Mouse (Mus musculus) limb, embryonic 13.5 days (tissue): ENCODE measurements around the gene Atp11a. TPM values are rescaled to one million over a fixed set of nuclear protein-coding genes. Genes with fewer than 3 reads are reported as not detected.
A peak's percentile ranks its signal among the peaks of the same experiment; 100 is the strongest.

Experiments used
- ATAC-seq: fragments of 200-750 bp; cut with Nextera tagmentation; 2 replicates; pipeline ENCODE4 v1.8.0; 2017; ENCODE audit warnings: low read depth, moderate number of reproducible peaks, moderate TSS enrichment; ENCODE audit not compliant: low FRiP score
- H3K27ac ChIP-seq: fragments of 300-500 bp; sonication (generic); 2 replicates; pipeline ENCODE4 v1.5.1; 2015; ENCODE audit warnings: inconsistent platforms, mild to moderate bottlenecking, moderate library complexity
- H3K27me3 ChIP-seq: fragments of 300-500 bp; sonication (generic); 2 replicates; pipeline ENCODE4 v1.6.1; 2015; ENCODE audit warnings: mild to moderate bottlenecking, inconsistent platforms
- H3K36me3 ChIP-seq: fragments of 300-500 bp; sonication (generic); 2 replicates; pipeline ENCODE4 v1.6.1; 2015; ENCODE audit warnings: inconsistent platforms, mild to moderate bottlenecking, moderate library complexity
- H3K4me1 ChIP-seq: fragments of 300-500 bp; sonication (generic); 2 replicates; pipeline ENCODE4 v1.6.1; 2015; ENCODE audit warnings: inconsistent platforms
- H3K4me2 ChIP-seq: fragments of 300-500 bp; sonication (generic); replicated peaks from 2 replicates; pipeline ENCODE4 v1.6.1; 2015; ENCODE audit warnings: inconsistent platforms, mild to moderate bottlenecking, moderate library complexity
- H3K4me3 ChIP-seq: fragments of 300-500 bp; sonication (generic); 2 replicates; pipeline ENCODE4 v1.5.1; 2015; ENCODE audit warnings: moderate library complexity, mild to moderate bottlenecking, inconsistent platforms
- H3K9ac ChIP-seq: fragments of 300-500 bp; sonication (generic); 2 replicates; pipeline ENCODE4 v1.6.1; 2015; ENCODE audit warnings: mild to moderate bottlenecking, inconsistent platforms
- H3K9me3 ChIP-seq: fragments of 300-500 bp; sonication (generic); 2 replicates; pipeline ENCODE4 v1.6.1; 2016; ENCODE audit warnings: inconsistent platforms
- WGBS: fragments of 180-500 bp; shearing (Covaris S2); methylation state at CpG from one replicate; pipeline ENCODE4 v1.1.7; 2015; 5-methylcytosine and 5-hydroxymethylcytosine counted together
- polyA plus RNA-seq: library from polyadenylated mRNA; unstranded; fragments of >200 nt; fragmentation: Nextera tagmentation; extraction: Ambion mirVana; gene quantifications from 2 replicates; pipeline ENCODE4 v1.2.1, GENCODE M21; 2015

The Atp11a gene
- polyA plus RNA-seq, 1 experiment from 2014 or later: 15.2 TPM

DNA sequence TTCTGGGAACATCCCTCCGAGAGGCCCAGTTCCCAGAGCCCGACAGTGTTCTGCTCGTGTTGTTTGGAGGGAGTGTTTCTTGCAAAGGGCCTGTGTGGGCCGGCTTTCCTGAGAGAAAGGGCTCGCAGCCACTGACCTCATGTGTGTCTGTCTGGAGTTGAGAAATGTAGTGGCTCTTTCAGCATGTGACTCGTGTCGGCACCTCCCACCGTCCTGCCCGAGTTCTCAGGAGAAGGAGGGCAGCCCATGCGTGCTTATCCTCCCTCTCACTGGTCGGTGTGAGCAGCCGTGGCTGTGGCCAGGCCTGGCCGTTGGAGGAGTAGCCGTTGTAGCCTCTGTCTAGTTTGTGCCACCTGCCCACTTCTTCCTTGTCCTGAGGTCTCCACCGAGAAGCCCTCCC, 99.2 kb downstream of the Atp11a start:
- no peak for ATAC-seq
- Histone ChIP-seq H3K9ac (no peak overlapping the region), H3K4me2 (no peak overlapping the region), H3K9me3 (no peaks in the 10 kb centered on the region), H3K4me3 (no peak overlapping the region), H3K27me3 (no peaks in the 10 kb centered on the region), H3K36me3 (peaks cover 70% of the 10 kb centered on the region), H3K4me1 (no peaks in the 10 kb centered on the region), H3K27ac (no peak overlapping the region)
- 75% methylated on average over 15 of the region's 15 CpGs for WGBS

DNA sequence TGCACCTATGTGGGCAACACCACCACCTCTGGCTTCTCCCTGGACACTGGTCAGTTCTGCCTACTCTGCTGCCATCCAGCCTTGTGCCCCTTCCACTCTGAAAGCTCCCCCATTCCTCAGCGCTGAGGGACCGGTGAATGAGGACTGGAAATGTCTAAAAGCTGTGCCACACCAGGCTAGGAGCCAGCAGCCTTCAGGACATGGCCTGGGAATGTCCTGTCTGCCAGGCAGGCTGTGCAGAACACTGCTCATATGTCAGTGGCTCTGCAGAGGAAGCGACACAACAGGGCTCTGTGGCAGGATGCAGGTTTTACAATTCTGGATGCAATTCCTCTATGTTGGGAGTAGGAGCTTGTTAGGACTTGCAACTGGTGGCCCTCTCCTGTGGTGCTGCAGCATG, 106.2 kb downstream of the Atp11a start:
- no peak overlapping the region for H3K9ac ChIP-seq
- H3K27me3 ChIP-seq: no peaks in the 10 kb centered on the region
- H3K27ac ChIP-seq: no peak overlapping the region
- no peaks in the 10 kb centered on the region for H3K9me3 ChIP-seq
- peaks cover 88% of the 10 kb centered on the region for H3K36me3 ChIP-seq
- no peak for ATAC-seq
- WGBS: 89% methylated on average over 3 of the region's 3 CpGs
- no peak overlapping the region for H3K4me3 ChIP-seq
- no peak overlapping the region for H3K4me2 ChIP-seq
- H3K4me1 ChIP-seq: 0 out of 2 replicates have a peak, but pooled peaks cover 7% of the 10 kb centered on the region

DNA sequence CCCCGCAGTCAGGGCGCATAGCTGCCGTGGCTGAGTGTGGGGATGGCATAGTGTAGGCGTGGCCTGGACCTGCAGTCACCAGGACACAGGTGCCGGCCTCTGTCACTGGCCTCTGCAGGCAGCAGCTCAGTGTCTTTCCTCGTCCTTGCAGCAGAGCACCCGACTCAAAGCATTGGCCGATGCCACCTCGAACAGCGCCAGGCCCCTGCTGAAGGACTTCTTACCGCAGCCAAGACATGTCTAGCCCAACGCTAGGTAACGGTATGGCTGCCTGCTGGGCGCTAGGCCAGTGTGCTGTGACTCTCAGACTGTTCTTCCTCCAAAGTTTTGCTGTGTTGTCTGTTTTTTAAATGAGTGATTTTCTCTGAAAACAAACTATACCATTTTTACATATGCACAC, 106.8 kb downstream of the Atp11a start:
- Histone ChIP-seq H3K4me1 (0 out of 2 replicates have a peak, but pooled peaks cover 7% of the 10 kb centered on the region), H3K4me2 (no peak overlapping the region), H3K4me3 (no peak overlapping the region), H3K9me3 (no peaks in the 10 kb centered on the region), H3K36me3 (peaks cover 82% of the 10 kb centered on the region), H3K9ac (no peak overlapping the region), H3K27ac (no peak overlapping the region), H3K27me3 (no peaks in the 10 kb centered on the region)
- WGBS: 81% methylated on average over 14 of the region's 14 CpGs
- no peak for ATAC-seq

DNA sequence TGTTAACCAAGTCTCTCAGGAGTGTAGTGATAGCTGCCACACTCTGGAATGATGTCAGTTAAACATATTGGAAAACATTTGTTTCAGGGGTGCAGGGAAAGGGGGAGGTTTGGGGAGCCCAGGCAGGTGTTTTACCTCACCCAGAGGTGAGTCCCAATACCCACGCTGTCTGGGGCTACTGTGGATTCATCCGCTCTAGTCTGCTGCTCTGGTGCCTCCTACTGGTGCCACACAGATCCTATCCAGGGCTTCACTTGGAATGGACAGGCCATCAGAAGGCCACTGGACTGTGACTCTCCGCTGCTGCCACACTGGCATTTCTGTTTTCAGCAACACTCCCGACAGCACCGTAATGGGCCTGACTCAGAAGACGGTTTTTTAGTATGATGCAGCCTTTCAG, 109.0 kb downstream of the Atp11a start:
- Histone ChIP-seq H3K4me2 (no peak overlapping the region), H3K27me3 (peaks cover 7% of the 10 kb centered on the region), H3K36me3 (peaks cover 61% of the 10 kb centered on the region), H3K4me1 (0 out of 2 replicates have a peak, but pooled peaks cover 7% of the 10 kb centered on the region), H3K4me3 (no peak overlapping the region), H3K27ac (no peak overlapping the region), H3K9ac (no peak overlapping the region), H3K9me3 (no peaks in the 10 kb centered on the region)
- no peak for ATAC-seq
- WGBS: 77% methylated on average over 6 of the region's 6 CpGs

DNA sequence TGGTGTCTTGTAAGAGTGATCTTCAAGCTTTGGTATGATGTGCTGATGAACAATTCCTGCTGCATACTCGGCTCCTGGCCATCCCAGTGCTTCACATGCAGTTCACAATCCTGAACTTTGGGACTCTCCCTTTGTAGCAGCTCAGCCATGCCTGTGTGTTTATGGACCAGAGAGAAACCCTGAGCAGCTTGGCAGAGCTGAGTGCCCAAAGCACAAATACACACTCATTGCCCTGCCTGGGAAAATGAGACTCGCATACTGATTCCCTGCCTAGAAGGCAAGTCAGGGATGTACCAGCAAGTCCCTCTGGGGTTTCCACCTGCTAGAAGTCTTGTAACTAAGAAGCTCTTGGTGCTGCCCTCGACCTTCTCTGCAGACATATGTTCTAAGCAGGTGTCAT, 112.8 kb downstream of the Atp11a start:
- WGBS: 67% methylated on average over 3 of the region's 3 CpGs
- H3K9me3 ChIP-seq: no peaks in the 10 kb centered on the region
- H3K4me3 ChIP-seq: no peak overlapping the region
- H3K36me3 ChIP-seq: peaks cover 24% of the 10 kb centered on the region
- no peak overlapping the region for H3K9ac ChIP-seq
- ATAC-seq: no peak
- no peak overlapping the region for H3K4me2 ChIP-seq
- peaks cover 16% of the 10 kb centered on the region for H3K4me1 ChIP-seq
- H3K27me3 ChIP-seq: peaks cover 38% of the 10 kb centered on the region
- H3K27ac ChIP-seq: no peak overlapping the region

DNA sequence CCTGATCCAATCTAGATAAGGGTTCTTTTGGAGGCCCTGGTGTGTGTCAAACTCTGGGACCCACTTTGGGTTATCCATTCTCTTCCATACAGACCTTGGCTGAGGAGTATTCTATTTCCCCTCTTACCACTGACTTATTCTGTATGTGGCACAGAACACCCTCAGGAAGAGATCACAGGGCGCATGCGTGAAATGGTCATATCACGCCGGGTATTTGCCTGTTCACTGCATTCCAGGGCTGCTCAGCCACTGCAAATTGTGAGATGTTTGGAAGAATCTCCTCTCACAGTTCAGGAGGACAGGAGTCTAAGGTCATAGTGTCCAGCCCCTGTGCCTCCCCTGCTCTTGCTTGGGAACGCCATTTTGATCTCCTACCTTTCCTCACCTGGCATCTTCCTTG, 113.8 kb downstream of the Atp11a start:
- 86% methylated on average over 5 of the region's 5 CpGs for WGBS
- Histone ChIP-seq H3K36me3 (peaks cover 14% of the 10 kb centered on the region), H3K4me2 (no peak overlapping the region), H3K4me1 (peaks cover 16% of the 10 kb centered on the region), H3K9ac (no peak overlapping the region), H3K27ac (no peak overlapping the region), H3K9me3 (no peaks in the 10 kb centered on the region), H3K27me3 (peaks cover 45% of the 10 kb centered on the region), H3K4me3 (no peak overlapping the region)
- no peak for ATAC-seq

DNA sequence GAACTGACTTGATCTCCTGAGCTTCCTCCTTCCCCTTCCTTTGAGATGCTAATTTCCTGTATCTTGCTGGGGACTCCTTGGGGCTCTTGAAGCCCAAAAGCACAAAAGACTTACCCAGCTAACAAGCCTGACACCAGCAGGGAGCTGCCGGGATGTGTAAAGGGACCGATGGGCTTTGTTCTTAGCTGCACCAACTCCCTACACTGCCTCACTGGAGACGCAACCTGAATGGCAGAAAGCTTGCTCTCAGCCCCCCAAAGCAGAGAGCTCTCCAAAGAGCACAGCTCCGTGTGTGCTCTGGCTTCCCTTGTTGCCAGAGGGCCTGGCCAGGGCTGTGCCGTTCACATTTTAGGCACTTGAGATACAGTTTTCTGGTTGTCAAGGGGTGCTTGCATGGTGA, 114.6 kb downstream of the Atp11a start:
- 6% methylated on average over 5 of the region's 5 CpGs for WGBS
- H3K27me3 ChIP-seq: peaks cover 47% of the 10 kb centered on the region
- H3K4me2 ChIP-seq: no peak overlapping the region
- no peak overlapping the region for H3K9ac ChIP-seq
- no peaks in the 10 kb centered on the region for H3K9me3 ChIP-seq
- H3K4me3 ChIP-seq: no peak overlapping the region
- peaks cover 9% of the 10 kb centered on the region for H3K4me1 ChIP-seq
- H3K36me3 ChIP-seq: peaks cover 7% of the 10 kb centered on the region
- ATAC-seq: no peak
- H3K27ac ChIP-seq: no peak overlapping the region

DNA sequence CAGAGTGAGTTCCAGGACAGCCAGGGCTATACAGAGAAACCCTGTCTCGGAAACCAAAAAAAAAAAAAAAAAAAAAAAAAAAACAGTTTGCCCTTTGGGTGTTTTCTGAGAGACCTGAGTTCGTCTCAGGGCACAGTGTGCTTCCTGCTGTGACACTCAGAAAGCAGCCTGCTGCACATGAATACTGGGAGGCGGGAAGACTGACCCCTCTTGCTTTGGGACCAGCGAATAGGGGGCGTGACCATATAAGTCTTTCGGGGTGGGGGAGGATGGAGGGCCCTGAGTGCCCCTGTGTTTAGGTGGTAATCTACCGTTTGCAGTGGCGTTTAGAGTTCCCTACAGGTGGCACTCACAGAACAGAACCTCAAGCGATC, 116.2 kb downstream of the Atp11a start:
- Histone ChIP-seq H3K4me1 (peaks cover 9% of the 10 kb centered on the region), H3K36me3 (no peaks in the 10 kb centered on the region), H3K27ac (no peak overlapping the region), H3K9ac (0 out of 2 replicates have a peak overlapping the region, but pooled peaks have one; percentile 40), H3K9me3 (no peaks in the 10 kb centered on the region), H3K4me3 (peak overlapping the region; percentile 53), H3K4me2 (peak overlapping the region; percentile 76), H3K27me3 (peaks cover 47% of the 10 kb centered on the region)
- no peak; the same call in 1 of the 2 replicates for ATAC-seq
- 8% methylated on average over 9 of the region's 9 CpGs for WGBS

DNA sequence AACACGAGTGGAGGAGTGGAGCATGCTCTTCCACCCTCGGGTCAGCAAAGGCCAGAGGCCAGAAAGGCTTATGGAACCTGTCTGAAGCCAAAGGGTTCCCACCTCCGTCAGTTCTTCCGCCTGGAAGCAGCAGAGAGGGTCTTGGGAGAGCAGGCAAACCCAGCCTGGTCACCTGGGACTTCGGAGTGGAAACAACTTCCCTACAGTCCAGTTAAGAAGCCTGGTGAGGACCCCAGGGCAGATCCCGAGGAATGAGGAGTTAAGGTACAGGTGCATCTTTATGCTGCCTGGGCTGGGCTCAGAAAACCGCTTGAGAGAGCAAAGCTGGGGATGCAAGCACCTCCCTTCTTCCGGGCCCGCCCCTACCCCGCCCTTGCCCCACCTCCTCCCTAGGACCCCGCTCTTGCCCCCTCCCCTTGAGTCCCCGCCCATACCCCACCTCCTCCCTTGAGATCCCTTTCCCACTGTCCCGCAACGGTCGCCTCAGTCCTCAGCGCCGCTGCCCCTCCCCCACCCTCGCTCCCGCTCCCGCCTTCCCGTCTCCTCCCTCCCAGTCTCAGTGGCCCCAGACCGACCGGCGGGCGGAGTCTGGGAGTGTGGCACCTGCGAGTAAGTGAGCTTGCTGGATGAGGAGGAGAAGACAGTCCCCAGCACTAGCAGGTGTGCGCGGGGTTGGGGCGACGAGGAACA, 116.7 kb downstream of the Atp11a start, which contains the start of gene Mcf2l:
Mcf2l (plus strand) TSS at position 450 of the 690 bp plus-strand sequence.
- under 1% methylated on average over 29 of the region's 30 CpGs for WGBS
- Histone ChIP-seq H3K9me3 (no peaks in the 10 kb centered on the region), H3K4me3 (peak within 1 kb of the TSS; percentile 53), H3K27ac (no peak within 1 kb of the TSS), H3K4me2 (peak within 1 kb of the TSS; percentile 76), H3K36me3 (no peaks in the 10 kb centered on the region), H3K27me3 (peaks cover 47% of the 10 kb centered on the region), H3K9ac (peak within 1 kb of the TSS; percentile 43; the same call in 1 of the 2 replicates), H3K4me1 (peaks cover 9% of the 10 kb centered on the region)
- ATAC-seq: peak; percentile 67

DNA sequence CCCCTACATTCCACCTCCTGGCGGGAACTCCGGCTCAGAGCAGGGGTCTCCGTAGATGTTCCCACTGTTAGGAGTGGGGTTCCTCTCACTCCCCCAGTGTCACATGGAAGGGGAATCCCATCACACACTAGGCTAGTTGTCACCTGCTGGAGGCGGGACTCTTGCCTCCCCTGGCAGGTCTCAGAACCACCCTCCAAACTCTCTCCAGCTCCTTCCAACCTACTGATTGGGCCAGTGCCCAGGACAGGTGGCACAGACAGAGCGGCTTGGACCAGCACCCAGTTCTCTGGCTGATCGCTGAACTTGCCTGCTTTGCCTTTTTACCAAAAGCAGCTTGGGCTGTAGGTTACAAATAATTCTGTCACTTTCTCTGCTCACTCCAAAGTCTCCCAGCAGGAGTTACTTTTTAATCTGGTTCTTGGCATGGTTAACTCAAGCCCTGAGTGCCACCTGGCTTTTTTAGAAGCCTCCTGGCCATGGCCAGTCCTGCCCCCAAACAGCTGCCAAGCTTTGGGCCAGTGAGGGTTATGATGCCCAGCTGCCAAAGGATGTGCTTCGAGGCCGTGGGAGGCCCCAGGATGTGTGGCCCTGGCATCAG, 117.5 kb downstream of the Atp11a start:
- Histone ChIP-seq H3K4me1 (peaks cover 9% of the 10 kb centered on the region), H3K9ac (peak overlapping the region; percentile 43; the same call in 1 of the 2 replicates), H3K4me3 (peak overlapping the region; percentile 53), H3K4me2 (peak overlapping the region; percentile 76), H3K9me3 (no peaks in the 10 kb centered on the region), H3K27ac (no peak overlapping the region), H3K27me3 (peaks cover 47% of the 10 kb centered on the region), H3K36me3 (no peaks in the 10 kb centered on the region)
- ATAC-seq: 0 out of 2 replicates have a peak, but pooled peaks have one; percentile 4
- WGBS: 21% methylated on average over 8 of the region's 8 CpGs

DNA sequence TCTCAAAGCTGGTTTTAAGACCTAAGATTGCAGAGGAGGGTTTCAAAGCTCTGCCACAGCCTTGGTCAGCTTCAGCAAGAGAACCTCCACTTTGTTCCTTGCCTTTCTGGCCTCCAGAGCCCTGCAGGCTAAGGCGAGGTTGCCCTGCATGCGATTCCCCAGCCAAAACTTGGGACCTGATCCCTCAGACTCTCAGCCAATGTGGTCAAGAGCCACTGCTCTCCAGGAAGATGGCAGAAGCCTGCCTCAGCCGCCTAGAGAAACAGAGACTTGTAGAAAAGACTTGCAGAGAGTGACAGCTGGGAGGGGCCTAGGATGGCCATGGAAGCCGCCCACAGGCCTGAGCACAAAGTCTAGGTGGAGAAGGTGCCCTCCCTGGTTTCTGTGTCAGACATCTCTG, 118.2 kb downstream of the Atp11a start:
- no peak for ATAC-seq
- H3K4me1 ChIP-seq: peaks cover 9% of the 10 kb centered on the region
- no peak overlapping the region for H3K4me2 ChIP-seq
- 80% methylated on average over 4 of the region's 4 CpGs for WGBS
- H3K9ac ChIP-seq: no peak overlapping the region
- no peak overlapping the region for H3K27ac ChIP-seq
- no peaks in the 10 kb centered on the region for H3K9me3 ChIP-seq
- H3K36me3 ChIP-seq: no peaks in the 10 kb centered on the region
- peaks cover 47% of the 10 kb centered on the region for H3K27me3 ChIP-seq
- no peak overlapping the region for H3K4me3 ChIP-seq

DNA sequence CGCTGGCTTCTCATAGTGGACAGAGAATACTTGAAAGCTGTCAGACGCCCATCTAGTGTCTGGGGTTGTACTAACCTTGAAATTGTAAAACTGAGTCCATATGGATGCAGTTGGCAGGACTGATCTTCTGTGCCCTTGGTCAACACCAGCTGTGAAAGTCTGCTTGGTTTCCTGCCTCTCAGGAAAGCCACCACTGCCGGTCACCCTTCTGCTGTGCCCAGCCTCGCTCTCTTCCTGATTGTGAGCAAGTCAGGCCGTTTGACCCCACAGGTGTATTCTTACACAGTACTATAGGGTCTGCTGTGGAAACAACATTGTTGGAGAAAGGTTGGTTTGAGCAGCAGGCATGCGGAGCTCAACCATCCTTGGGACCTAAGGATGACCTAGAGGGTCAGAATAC, 120.3 kb downstream of the Atp11a start:
- H3K9me3 ChIP-seq: no peaks in the 10 kb centered on the region
- peaks cover 9% of the 10 kb centered on the region for H3K4me1 ChIP-seq
- H3K4me3 ChIP-seq: no peak overlapping the region
- peaks cover 29% of the 10 kb centered on the region for H3K27me3 ChIP-seq
- H3K27ac ChIP-seq: no peak overlapping the region
- H3K4me2 ChIP-seq: no peak overlapping the region
- WGBS: 70% methylated on average over 6 of the region's 6 CpGs
- no peak for ATAC-seq
- no peak overlapping the region for H3K9ac ChIP-seq
- H3K36me3 ChIP-seq: no peaks in the 10 kb centered on the region
